Mouse (Mus musculus) fat pad, adult 2 months (tissue): ENCODE data around the gene Psmd9.
"Not testable (repeated sequence)": the region's sequence is repeated elsewhere in the genome, so short reads cannot be mapped to it uniquely, and the experiment has no call there.

Experiments used
- DNase-seq: peaks from one replicate; pipeline ENCODE4 v3.0.0-alpha.2; 2011; ENCODE audit warnings: low read depth, low spot score; ENCODE audit errors: extremely low read depth

Gene Psmd9

GRCm38 (mm10) chr5:123190912-123191311 lies 21.7 kb downstream of the Psmd9 start:
- DNase-seq: no peak

GRCm38 (mm10) chr5:123191427-123191826 lies 22.2 kb downstream of the Psmd9 start:
- DNase-seq: no peak

- no peak for DNase-seq
Measured at GRCm38 (mm10) chr5:123192606-123193150, 23.5 kb downstream of the Psmd9 start.

GRCm38 (mm10) chr5:123193436-123193835 lies 24.2 kb downstream of the Psmd9 start:
- no peak for DNase-seq

GRCm38 (mm10) chr5:123194856-123195255 lies 25.6 kb downstream of the Psmd9 start:
- no peak for DNase-seq

- DNase-seq: no peak
Measured at GRCm38 (mm10) chr5:123195500-123196000, 26.3 kb downstream of the Psmd9 start.

GRCm38 (mm10) chr5:123196746-123197145 lies 27.5 kb downstream of the Psmd9 start:
- no peak for DNase-seq

GRCm38 (mm10) chr5:123198523-123198922 lies 29.3 kb downstream of the Psmd9 start:
- no peak for DNase-seq

GRCm38 (mm10) chr5:123200816-123201522 lies 31.8 kb downstream of the Psmd9 start:
- not testable (repeated sequence) for DNase-seq

- no peak for DNase-seq
Measured at GRCm38 (mm10) chr5:123201523-123201892, 32.3 kb downstream of the Psmd9 start.

GRCm38 (mm10) chr5:123201987-123202386 lies 32.8 kb downstream of the Psmd9 start:
- no peak for DNase-seq

GRCm38 (mm10) chr5:123202771-123203170 lies 33.6 kb downstream of the Psmd9 start:
- DNase-seq: not testable (repeated sequence)

GRCm38 (mm10) chr5:123203591-123203990 lies 34.4 kb downstream of the Psmd9 start:
- DNase-seq: not testable (repeated sequence)

GRCm38 (mm10) chr5:123222346-123223050 lies 53.3 kb downstream of the Psmd9 start:
- DNase-seq: not testable (repeated sequence)

- no peak for DNase-seq
Measured at GRCm38 (mm10) chr5:123223051-123223410, 53.8 kb downstream of the Psmd9 start.

GRCm38 (mm10) chr5:123223861-123224260 lies 54.6 kb downstream of the Psmd9 start:
- DNase-seq: not testable (repeated sequence)

- DNase-seq: no peak
Measured at GRCm38 (mm10) chr5:123226851-123227250, 57.6 kb downstream of the Psmd9 start.

GRCm38 (mm10) chr5:123227762-123228523 lies 58.7 kb downstream of the Psmd9 start:
- peak; percentile 50 for DNase-seq

- DNase-seq: no peak
Measured at GRCm38 (mm10) chr5:123228524-123228922, 59.3 kb downstream of the Psmd9 start.

- DNase-seq: no peak
Measured at GRCm38 (mm10) chr5:123229296-123229695, 60.1 kb downstream of the Psmd9 start.

- no peak for DNase-seq
Measured at GRCm38 (mm10) chr5:123232180-123232579, 63.0 kb downstream of the Psmd9 start.
